Mouse (Mus musculus): ENCODE measurements at regions not wholly inside any gene's neighbourhood (a gene's known extent, or its start where the extent isn't known, plus 50 kb on each side); places are given as distances from the start of the nearest gene placed in this dataset.
A peak's percentile ranks its signal among the peaks of the same experiment; 100 is the strongest.

GRCm38 (mm10) chr13:56350705-56351400 lies 54.5 kb upstream of the Cxcl14 start:
- peak; percentile 37 to 78 for DNase-seq (ENCODE audit: low spot score in 2 of 2)

- DNase-seq (ENCODE audit: low spot score in 2 of 2) = no peak
Observed at GRCm38 (mm10) chr13:56351401-56351735, 55.0 kb upstream of the Cxcl14 start.

- DNase-seq (ENCODE audit: low spot score in 2 of 2) = peak; percentile 70 to 74
Observed at GRCm38 (mm10) chr13:56352436-56352835, 56.1 kb upstream of the Cxcl14 start.

GRCm38 (mm10) chr13:56352839-56353605 lies 56.7 kb upstream of the Cxcl14 start:
- DNase-seq (ENCODE audit: low spot score in 2 of 2) = no peak

GRCm38 (mm10) chr13:56353921-56354320 lies 57.6 kb upstream of the Cxcl14 start:
- DNase-seq (ENCODE audit: low spot score in 2 of 2) = no peak

- no peak for DNase-seq (ENCODE audit: low spot score in 2 of 2)
Observed at GRCm38 (mm10) chr13:56354630-56355029, 58.3 kb upstream of the Cxcl14 start.

- DNase-seq (ENCODE audit: low spot score in 2 of 2) = no peak
Observed at GRCm38 (mm10) chr13:56356999-56357398, 60.6 kb upstream of the Cxcl14 start.

- no peak for DNase-seq (ENCODE audit: low spot score in 2 of 2)
Observed at GRCm38 (mm10) chr13:56357955-56358354, 61.6 kb upstream of the Cxcl14 start.

GRCm38 (mm10) chr13:56358827-56359226 lies 62.5 kb upstream of the Cxcl14 start:
- DNase-seq (ENCODE audit: low spot score in 2 of 2) = no peak

- DNase-seq (ENCODE audit: low spot score in 2 of 2) = no peak
Observed at GRCm38 (mm10) chr13:56359554-56359953, 63.2 kb upstream of the Cxcl14 start.

- no peak for DNase-seq (ENCODE audit: low spot score in 2 of 2)
Observed at GRCm38 (mm10) chr13:56360803-56361202, 64.5 kb upstream of the Cxcl14 start.

GRCm38 (mm10) chr13:56362238-56362637 lies 64.2 kb upstream of the Gm3045 start:
- DNase-seq (ENCODE audit: low spot score in 2 of 2) = no peak

GRCm38 (mm10) chr13:56362646-56363045 lies 63.7 kb upstream of the Gm3045 start:
- no peak for DNase-seq (ENCODE audit: low spot score in 2 of 2)

GRCm38 (mm10) chr13:56369600-56369999 lies 56.8 kb upstream of the Gm3045 start:
- DNase-seq (ENCODE audit: low spot score in 2 of 2) = no peak

GRCm38 (mm10) chr13:56371374-56371773 lies 55.0 kb upstream of the Gm3045 start:
- no peak for DNase-seq (ENCODE audit: low spot score in 2 of 2)

GRCm38 (mm10) chr13:56372003-56372725 lies 54.2 kb upstream of the Gm3045 start:
- no peak for DNase-seq (ENCODE audit: low spot score in 2 of 2)

GRCm38 (mm10) chr13:56372727-56373126 lies 53.7 kb upstream of the Gm3045 start:
- DNase-seq (ENCODE audit: low spot score in 2 of 2) = no peak

Measured in right cerebral cortex, adult 2 months (tissue).